Mouse (Mus musculus): ENCODE data around the gene Rab39. TPM values are rescaled to one million over a fixed set of nuclear protein-coding genes. Genes with fewer than 3 reads are reported as not detected.

Gene Rab39
- 0.26 TPM for polyA plus RNA-seq (2017; shearing (Covaris generic))

GRCm38 (mm10) chr9:53705992-53706696, at the start of gene Rab39:
Gene Rab39, minus strand, starts transcription at chr9:53706232.

GRCm38 (mm10) chr9:53669680-53670219, 36.3 kb downstream of the Rab39 start, which contains the start of gene Cul5:
Gene Cul5, minus strand, starts transcription at chr9:53670014.

Other genes with a start within 250 kb of the Rab39 start
- 41.2 TPM for gene Atm, start 169.5 kb downstream of the Rab39 start, polyA plus RNA-seq (2017; shearing (Covaris generic))
- gene Npat, start 169.2 kb downstream of the Rab39 start, polyA plus RNA-seq (2017; shearing (Covaris generic)): 23.8 TPM
- 81.8 TPM for gene Acat1, start 95.8 kb downstream of the Rab39 start, polyA plus RNA-seq (2017; shearing (Covaris generic))
- 26.0 TPM for gene Cul5, start 36.2 kb downstream of the Rab39 start, polyA plus RNA-seq (2017; shearing (Covaris generic))
- gene Slc35f2, start 65.3 kb upstream of the Rab39 start, polyA plus RNA-seq (2017; shearing (Covaris generic)): 24.7 TPM
- not detected for gene Sln, start 143.9 kb upstream of the Rab39 start, polyA plus RNA-seq (2017; shearing (Covaris generic))